Mouse (Mus musculus): ENCODE measurements around the gene Gm16253.

The Gm16253 gene

DNA sequence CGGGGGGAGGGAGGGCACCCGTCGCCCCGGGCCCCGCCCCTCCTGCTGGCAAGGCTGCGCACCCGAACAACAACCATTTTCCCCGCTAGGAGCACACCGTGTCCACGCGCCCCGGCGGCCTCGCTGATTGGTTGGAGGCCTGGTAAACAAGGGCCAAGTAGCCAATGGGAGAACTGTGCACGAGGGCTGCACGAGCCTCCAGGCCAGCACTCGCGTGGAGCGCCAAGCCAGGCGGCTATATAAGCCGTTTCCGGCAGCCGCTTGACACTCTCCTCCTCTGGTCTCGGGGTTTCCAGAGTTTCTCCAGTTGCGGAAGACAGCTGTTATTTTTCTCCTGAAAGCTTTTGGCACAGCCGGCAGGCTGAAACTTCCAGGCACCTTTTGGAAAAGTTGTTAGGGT, 19.1 kb upstream of the Gm16253 start, which contains the start of gene Txnip:
Gene Txnip, plus strand, starts transcription at position 264 of the 400 bp plus-strand sequence.
- DNase-seq (ENCODE audit: low spot score in 2 of 2): peak; percentile 87 to 90

DNA sequence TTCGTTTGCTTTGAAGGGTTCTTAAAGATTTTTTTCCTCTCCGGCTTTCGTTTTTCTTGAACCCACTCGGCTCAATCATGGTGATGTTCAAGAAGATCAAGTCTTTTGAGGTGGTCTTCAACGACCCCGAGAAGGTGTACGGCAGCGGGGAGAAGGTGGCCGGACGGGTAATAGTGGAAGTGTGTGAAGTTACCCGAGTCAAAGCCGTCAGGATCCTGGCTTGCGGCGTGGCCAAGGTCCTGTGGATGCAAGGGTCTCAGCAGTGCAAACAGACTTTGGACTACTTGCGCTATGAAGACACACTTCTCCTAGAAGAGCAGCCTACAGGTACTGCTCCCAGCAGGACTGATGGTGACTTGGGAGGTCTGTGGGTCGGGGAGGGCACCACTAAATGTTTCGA, 18.6 kb upstream of the Gm16253 start:
- no peak for DNase-seq (ENCODE audit: low spot score in 2 of 2)

DNA sequence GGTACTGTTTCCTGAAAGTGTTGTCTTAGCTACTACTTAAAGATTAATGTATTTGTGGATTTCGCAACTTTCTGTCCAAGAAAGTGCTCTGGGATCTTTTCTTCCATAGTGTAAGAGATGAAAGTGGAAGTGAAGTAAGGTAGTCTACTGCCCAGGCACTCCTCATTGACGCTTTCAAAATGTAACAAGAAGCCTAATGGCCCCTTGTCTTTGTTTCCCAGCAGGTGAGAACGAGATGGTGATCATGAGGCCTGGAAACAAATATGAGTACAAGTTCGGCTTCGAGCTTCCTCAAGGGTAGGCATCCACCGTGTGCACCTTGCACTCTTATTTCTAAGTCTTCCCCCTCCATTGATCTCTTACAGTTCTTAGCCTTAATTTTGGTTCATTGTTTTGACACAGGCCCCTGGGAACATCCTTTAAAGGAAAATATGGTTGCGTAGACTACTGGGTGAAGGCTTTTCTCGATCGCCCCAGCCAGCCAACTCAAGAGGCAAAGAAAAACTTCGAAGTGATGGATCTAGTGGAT, 18.1 kb upstream of the Gm16253 start:
- DNase-seq (ENCODE audit: low spot score in 2 of 2): no peak

DNA sequence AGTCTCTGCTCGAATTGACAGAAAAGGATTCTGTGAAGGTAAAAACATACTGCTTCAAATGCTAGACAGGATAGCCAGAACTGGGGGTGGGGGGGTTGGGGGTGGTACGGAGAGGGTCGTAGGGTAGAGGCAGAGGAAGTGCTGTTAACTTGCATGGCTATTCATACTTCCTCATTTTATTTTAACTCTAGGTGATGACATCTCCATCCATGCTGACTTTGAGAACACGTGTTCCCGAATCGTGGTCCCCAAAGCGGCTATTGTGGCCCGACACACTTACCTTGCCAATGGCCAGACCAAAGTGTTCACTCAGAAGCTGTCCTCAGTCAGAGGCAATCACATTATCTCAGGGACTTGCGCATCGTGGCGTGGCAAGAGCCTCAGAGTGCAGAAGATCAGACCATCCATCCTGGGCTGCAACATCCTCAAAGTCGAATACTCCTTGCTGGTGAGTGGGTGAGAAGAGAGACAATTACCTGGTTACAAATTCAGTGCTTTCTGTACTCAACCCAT, 17.3 kb upstream of the Gm16253 start:
- no peak for DNase-seq (ENCODE audit: low spot score in 2 of 2)

DNA sequence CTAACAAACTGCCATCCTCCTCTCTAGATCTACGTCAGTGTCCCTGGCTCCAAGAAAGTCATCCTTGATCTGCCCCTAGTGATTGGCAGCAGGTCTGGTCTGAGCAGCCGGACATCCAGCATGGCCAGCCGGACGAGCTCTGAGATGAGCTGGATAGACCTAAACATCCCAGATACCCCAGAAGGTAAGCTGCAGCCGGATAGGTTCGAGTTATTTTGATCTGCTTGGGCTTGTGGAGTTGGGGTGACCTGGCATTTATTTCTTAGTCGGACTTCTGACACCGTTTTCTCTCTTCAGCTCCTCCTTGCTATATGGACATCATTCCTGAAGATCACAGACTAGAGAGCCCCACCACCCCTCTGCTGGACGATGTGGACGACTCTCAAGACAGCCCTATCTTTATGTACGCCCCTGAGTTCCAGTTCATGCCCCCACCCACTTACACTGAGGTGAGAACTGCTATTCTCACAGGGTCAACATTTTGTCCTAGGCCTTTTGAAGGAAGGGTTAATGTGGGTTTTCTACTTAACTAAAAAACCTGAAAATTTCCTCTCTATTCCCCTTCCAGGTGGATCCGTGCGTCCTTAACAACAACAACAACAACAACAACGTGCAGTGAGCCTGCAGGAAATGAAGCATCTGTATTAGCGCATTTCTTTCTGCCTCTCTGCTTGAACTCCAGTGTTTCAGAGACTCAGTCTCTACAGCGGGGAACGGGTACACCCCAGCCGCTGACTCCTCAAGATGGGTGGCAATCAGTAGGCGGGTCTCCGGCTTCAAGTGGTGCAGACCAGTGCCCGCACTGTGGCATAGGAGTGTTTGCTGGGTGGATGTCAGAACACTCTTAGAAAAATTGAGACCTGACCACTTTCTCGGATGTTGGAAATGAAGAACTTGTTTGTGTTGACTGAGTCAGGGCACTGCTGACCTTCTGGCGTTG, 16.6 kb upstream of the Gm16253 start:
- DNase-seq (ENCODE audit: low spot score in 2 of 2): no peak

DNA sequence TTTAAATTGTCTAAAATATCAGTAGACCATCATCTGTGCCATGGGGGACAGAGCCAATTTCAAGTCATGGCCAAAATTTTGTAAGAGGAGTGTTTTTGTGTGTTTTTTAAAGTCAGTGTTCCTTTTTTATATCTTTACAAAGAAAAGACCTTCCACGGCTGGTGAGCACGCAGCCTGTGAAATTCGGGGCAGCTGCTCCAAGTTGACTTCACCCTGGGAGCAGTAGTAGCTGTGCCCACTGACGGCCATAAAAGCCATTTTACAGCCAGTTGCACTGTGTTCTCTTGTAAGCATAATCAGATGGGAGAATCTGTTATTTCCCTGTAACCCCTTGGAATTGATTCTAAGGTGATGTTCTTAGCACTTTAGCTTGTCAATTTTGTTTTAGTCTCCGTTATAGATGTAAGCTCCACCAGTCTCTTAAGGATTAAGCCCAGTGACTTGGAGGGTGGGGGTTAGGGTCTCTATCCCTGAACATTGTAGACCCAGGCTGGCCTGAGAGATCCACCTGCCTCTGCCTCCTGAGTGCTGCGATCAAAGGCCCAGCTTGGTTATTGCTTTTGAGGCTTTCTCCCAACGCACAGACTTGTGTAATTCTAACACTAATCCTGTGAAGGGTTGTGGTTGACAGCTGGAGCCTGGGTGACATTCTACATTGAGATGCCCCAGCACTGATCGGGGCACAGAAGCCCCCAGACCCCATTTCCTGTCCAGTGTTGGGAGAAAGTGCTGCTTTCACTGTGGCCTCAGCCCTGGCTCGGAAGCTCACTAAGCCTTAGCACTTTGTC, 15.7 kb upstream of the Gm16253 start:
- no peak for DNase-seq (ENCODE audit: low spot score in 2 of 2)

DNA sequence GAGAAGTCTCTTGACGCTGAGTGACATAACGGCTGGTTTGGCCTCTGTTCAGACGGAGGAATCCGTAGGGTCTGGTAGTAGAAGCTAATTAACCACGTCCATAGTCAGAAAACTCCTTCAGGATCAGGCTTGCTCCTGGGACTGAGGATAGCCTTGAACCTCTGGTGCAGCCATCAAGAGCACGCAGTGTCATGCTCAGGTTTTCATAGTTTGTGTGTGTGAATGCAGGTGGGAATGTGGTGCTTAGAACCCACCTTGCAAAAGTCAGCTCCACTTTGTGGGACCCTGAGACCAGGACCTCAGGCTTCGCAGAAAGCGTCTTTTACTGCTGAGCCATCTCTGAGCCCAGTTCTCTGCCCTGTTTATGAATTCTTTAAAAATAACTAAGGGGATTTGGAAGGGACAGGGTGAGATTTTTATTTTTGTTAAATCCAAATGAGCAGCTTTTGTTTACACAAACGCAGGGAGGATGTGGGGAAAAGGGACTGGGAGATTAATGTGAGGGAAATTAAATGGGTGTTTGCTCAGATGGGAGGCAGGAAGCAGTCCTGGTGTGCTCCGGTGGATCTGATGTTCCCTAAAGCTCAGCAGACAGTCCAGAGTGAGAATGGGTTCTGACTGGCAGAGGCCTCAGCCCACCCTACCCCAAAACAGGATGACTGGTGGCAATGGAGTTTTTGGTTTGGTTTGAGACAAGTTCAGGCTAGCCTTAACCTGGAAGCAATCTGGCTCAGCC, 14.7 kb upstream of the Gm16253 start:
- no peak for DNase-seq (ENCODE audit: low spot score in 2 of 2)

DNA sequence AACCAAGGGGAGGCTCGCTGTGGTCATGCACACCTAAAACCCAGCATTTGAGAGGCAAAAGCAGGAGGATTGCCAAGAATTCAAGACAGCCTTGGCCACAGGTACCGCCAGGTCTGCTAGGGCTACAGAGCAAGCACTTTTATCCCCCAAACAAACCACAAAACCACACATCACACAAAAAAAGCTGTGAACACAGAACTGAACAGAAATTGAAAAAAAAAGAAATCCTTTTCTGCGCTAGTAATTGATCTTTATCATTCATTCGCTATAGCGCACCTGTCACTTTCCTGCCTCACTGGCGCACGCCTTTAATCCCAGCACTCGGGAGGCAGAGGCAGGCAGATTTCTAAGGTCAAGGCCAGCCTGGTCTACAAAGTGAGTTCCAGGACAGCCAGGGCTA, 13.5 kb upstream of the Gm16253 start:
- no peak for DNase-seq (ENCODE audit: low spot score in 2 of 2)

DNA sequence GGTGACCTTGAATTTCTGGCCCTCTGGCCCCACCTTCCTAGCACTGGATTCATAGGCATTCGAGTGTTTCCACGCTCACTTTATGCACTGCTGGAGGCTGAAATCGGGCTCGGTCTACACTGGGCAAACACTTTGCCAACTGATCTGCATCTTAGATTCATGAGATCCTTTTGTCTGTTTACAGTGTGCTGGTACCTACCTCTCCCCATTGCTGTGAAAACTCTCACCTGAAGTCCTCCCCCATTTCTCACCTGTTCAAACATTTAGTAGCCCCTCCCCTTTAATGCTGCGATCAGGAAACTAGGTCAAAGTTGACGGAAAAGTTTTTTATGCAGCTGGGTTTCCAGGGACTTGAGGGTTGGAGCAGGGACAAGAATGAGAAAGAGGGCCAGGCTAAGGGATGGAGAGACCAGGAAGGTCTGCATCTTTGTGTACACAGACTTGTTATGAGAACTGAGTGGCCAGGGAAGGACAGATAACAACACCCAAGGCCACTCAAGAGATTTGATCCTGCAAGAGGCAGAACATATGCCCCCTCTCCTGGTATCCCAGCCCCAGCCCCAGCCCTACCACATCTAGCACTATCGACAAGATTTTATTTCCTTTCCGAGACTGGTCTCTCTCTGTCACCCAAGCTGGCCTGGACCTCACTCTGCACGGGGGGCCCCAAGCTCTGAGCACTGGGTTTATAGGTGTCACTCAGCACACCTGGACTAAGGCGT, 12.7 kb upstream of the Gm16253 start:
- DNase-seq (ENCODE audit: low spot score in 2 of 2): no peak

DNA sequence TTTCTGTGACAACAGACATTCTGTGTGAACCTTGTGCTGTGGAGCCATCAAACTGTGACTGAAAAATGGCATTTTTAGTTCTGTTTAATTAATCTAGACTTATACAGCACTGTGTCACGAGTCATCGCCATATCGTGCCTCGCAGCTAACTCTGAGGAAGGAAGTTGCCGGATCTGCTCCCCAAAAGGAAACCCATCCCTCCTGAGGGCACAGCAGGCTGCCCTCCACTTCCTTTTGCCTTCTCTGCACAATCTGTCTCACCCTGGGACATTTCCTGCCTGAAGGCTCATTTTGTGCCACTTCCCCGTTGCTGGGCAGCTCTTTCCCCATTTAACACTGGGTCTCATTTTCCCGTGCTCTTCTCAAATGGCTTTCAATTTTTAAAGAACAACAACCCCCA, 12.2 kb upstream of the Gm16253 start:
- no peak for DNase-seq (ENCODE audit: low spot score in 2 of 2)

DNA sequence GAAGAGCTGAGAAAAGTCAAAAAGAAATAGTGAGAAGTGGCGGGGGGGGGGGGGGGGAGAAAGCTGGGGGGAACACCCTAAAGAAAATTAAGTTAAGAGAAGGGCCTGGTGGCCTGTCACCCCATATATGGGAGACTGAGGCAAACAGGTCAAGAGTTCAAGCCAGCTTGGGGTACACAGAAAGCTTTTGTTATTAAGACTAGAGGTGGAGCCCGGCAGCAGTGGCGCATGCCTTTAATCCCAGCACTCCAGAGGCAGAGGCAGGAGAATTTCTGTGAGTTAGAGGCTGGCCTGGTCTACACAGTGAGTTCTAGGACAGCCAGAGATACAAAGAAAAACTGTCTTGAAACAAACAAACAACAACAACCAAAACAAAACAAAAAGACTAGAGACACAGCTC, 11.7 kb upstream of the Gm16253 start:
- no peak for DNase-seq (ENCODE audit: low spot score in 2 of 2)

DNA sequence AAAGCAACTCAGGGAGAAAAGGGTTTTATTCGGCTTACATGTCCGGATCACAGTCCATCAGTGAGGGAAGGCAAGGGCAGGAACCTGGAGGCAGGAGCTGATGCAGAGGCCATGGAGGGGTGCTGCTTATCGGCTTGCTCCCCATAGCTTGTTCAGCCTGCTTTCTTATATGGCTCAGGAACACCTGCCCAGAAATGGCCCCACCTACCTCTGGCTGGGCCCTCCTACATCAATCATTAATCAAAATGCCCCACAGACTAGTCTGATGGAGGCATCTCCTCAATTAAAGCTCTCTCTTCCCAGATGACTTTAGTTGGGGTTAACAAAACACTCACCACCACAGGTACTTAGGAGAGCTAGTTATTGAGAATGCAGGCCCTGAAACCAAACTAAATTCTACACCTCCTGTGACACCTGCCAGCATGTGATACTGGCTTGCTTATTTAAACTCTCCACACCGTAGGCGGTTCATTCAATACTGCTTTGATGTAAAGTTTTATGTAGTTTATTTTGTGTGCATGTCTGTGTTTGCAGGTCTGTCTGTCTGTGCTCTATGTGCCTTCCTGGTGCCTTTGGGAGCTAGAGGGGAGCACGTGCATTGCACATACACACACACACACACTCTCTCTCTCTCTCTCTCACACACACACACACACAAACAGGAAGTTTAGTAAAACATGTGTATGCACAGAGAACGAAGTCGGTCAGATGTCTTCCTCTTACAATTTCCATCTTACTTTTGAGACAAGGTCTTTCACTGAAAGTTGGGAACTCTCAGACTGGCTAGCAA, 9.9 kb upstream of the Gm16253 start:
- no peak for DNase-seq (ENCODE audit: low spot score in 2 of 2)

DNA sequence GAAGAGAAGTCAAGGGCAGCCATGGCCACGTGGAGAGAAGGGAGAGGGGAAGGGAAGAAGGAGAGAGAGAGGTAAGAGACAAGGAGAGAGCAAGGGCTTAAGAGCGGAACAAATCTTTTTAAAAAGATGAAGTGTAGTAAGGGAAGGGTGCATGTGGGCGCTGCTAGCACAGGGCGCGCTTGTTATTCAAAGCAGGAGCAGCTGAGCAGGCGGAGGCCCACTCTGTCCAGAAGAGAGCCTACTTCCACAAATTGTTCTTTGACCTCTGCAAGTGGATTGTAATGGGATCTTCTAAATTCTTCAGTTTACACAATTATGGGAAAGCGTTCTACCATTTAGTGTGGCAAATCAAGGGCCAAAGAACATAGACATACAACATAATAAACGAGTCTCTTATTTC, 8.2 kb upstream of the Gm16253 start:
- no peak for DNase-seq (ENCODE audit: low spot score in 2 of 2)

DNA sequence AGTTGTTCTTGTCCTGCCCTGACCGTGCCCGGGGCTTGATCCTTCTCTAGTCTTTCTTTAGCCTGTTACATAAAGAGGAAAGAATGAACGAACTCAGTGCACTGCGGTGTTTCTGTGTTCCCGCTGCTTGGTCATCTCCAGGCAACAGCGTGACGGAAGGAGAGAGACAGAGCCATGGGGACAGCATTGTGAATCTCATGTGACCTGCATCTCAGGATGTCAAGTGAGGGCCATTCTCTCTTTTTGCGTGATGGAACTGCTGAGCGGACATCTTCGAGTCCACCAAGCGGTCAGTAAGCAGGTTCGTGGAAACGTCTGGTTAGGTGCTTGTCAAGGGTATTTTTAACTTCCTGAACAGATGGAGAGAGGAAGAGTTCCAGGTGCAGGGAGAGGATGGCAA, 7.3 kb upstream of the Gm16253 start:
- no peak for DNase-seq (ENCODE audit: low spot score in 2 of 2)

DNA sequence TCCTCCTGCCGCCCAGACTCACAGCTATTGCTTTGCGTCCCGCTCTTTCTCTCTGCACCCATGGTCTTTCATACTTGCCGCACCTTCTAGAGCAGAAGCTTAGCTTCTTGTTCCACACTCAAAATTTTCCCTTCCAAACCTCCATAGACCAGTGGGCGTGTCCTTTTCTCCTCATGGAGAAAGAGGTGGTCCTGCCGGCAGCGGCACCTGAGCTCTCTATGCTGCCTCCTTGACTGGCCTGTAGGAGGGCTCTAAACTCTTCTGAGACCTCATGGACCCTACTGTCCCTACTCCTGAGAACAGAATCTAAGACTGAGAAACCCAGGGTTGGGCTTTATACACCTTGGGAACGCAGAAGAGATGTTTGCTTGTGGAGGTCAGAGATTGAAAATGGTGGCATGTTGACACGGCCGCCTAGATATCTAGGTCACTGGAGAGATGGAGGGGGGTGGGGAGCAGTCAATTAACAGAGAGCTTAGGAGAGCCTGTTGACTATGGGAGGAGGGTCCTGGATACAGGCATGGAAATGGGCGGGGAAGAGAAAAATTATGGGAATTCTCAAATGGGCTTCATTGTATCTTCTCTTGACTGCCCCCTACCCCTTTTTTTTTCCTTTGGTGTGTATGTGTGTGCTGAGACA, 6.7 kb upstream of the Gm16253 start:
- DNase-seq (ENCODE audit: low spot score in 2 of 2): no peak

DNA sequence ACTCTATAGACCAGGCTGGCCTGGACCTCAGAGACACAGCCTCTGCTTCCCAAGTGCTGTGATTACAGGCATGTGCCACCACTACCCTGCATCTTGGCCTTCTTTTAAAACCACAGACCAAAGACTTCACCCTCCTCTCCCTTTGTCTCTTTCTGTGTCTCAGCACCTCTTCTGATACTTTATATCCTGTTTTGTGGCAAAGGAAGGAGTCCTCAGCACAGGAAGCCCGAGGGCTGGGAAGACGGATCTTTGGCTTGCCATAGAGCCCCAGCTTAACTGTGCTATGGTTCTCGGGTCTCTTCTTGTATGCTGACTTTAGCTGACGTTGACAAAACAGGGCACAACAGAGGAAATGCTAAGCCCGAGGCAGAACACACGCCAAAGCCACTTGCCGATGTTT, 6.1 kb upstream of the Gm16253 start:
- no peak for DNase-seq (ENCODE audit: low spot score in 2 of 2)

DNA sequence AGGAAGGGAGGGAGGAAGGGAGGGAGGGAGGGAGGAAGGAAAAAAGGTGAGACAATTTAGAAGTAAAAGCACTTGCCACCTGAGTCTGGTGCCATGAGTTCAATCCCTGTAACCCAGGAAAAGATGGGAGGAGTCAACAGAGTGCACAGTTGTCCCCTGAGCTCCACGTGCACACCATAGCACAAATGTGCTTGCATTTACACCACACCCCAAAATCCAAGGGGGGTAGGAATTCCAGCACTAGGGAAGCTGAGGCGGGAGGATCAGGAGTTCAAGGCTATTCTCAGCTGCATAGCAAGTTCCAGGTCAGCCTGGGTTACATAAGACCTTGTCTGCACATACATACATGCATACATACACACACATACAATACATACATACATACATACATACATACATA, 5.4 kb upstream of the Gm16253 start:
- DNase-seq (ENCODE audit: low spot score in 2 of 2): no peak

DNA sequence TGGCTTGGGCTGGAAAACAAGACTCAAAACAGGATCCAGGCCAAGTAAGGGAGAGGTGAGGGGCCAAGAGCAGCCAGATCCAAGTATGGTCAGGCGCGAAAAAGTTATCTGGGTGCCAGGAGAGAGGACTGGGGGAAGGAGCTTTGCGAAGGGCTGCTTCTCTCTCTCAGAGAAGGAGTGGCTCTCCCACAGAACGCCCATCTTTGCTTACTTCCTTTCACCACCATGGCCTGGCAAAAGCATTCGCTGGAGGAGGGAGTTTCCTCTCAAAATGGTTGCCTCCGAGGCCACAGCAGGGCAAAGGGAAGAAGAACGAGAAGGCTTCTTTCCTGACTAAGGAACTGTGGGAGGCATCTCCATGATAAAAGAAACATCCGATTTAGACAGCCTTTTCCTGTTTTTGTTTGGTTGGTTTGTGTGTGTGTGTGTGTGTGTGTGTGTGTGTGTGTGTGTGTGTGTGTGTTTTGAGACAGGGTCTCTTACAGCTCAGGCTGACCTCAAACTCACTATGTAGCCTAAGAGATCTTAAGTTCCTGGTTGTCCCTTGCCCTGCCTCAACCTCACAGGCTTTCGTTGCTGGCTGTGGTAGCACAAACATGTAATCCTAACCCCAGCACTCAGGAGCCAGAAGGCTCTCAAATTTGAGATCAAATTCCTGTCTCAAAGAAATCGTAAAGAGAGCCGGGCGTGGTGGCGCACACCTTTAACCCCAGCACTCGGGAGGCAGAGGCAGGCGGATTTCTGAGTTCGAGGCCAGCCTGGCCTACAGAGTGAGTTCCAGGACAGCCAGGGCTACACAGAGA, 4.7 kb upstream of the Gm16253 start:
- DNase-seq (ENCODE audit: low spot score in 2 of 2): no peak
